Comparison of ENCODE assay signal across 8 mouse cellular contexts in the genomic region with DNA sequence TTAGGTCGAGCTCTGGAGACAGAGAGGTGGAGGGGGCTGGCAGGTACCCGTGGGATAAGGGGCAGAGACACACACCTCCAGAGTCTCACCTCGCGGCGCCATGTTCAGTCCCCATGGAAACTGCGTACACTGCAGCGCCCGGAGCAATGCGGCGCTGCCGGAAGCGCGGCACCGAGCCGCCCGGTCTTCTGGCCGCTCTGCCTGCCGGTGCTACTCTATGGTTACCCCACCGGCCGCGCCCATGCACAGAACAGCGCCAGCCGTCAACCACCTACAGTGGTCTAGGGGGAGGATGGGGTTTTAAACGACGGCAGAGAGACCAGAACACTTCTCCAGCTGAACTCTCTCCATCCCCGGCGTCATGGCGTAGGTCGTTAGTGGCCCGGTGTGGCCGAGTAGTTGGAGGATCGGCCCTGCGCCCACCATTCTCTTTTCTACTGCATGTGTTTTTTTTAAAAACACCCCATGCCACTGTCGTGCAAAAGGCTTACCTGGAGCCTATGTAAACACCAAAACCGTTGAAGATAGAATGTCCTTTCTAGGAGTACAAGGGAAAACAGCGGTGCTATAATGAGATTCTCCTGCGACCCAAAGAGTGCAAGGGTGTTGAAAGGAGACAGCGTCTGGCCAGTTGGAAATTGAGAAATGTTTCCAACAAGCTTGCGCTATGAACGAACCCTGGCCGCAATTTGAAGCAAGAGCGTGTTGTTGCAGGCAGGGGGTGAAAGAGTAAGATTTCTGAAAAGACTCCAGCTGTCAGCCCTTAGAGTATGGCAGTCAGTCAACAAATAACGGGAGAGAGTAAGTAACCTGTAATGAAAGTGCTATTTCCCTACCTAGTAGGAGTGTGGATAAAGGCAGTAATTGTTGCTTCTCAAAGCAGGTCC. TPM values are rescaled to one million over a fixed set of nuclear protein-coding genes. Genes with fewer than 3 reads are reported as not detected.
A peak's percentile ranks its signal among the peaks of the same experiment; 100 is the strongest.
DNase-seq lines count a peak whose midpoint lies in the region; ATAC-seq and TF ChIP-seq lines count a peak whose summit lies in the region.

TSS of gene Tmem216 (minus strand) at position 615 of the 887 bp plus-strand sequence.

- no peaks in the 10 kb centered on the region for H3K9me3 ChIP-seq in ES-E14 (ENCODE audit: control insufficient read depth, insufficient read depth, low read depth, low read length)
- H3K9me3 ChIP-seq in forebrain, embryonic 16.5 days (ENCODE audit: control insufficient read depth, low read length) = no peaks in the 10 kb centered on the region
- no peaks in the 10 kb centered on the region for H3K9me3 ChIP-seq in lung, embryonic 15.5 days

- under 1% methylated on average over 43 of the region's 43 CpGs for WGBS in forebrain, embryonic 16.5 days
- 1% methylated on average over 43 of the region's 43 CpGs for WGBS in lung, embryonic 15.5 days

- peak within 1 kb of the TSS; percentile 65 for H3K9ac ChIP-seq in ES-E14 (ENCODE audit: insufficient read depth, low read depth, low read length, poor library complexity, severe bottlenecking)
- peak within 1 kb of the TSS; percentile 79 for H3K9ac ChIP-seq in forebrain, embryonic 16.5 days (replicated peaks; ENCODE audit: low read depth, low read length)
- H3K9ac ChIP-seq in lung, embryonic 15.5 days = peak within 1 kb of the TSS; percentile 60

- peak within 1 kb of the TSS; percentile 63 to 78 for H3K4me3 ChIP-seq in ES-E14 (ENCODE audit: insufficient read depth in 1 of 2, low read depth in 1 of 2, low read length in 2 of 2, poor library complexity in 1 of 2, severe bottlenecking in 1 of 2)
- H3K4me3 ChIP-seq in forebrain, embryonic 16.5 days (replicated peaks; ENCODE audit: low read length) = peak within 1 kb of the TSS; percentile 70
- peak within 1 kb of the TSS; percentile 70 for H3K4me3 ChIP-seq in lung, embryonic 15.5 days

- no peak within 1 kb of the TSS; the same call in 1 of the 2 replicates for H3K27ac ChIP-seq in ES-E14 (ENCODE audit: insufficient read depth, low read depth, low read length, poor library complexity, severe bottlenecking)
- peak within 1 kb of the TSS; percentile 87 for H3K27ac ChIP-seq in forebrain, embryonic 16.5 days (ENCODE audit: low read length)
- H3K27ac ChIP-seq in lung, embryonic 15.5 days = peak within 1 kb of the TSS; percentile 49

- peak; percentile 59 for DNase-seq in ES-E14 (ENCODE audit: low read depth, low spot score)
- DNase-seq in cerebellum, adult 11-12 months = peak; percentile 83
- DNase-seq in heart, postnatal 36 days = peak; percentile 84 to 88
- DNase-seq in layer of hippocampus, adult 8-10 months (ENCODE audit: low spot score in 2 of 2) = peak; percentile 68 to 80
- peak; percentile 72 for DNase-seq in ovary, adult 18-20 months (ENCODE audit: low spot score)
- peak; percentile 88 for DNase-seq in thymus, postnatal 0 days (ENCODE audit: low spot score)

- no peaks in the 10 kb centered on the region; a peak in 1 of 4 replicates for H3K4me1 ChIP-seq in ES-E14 (ENCODE audit: control insufficient read depth in 2 of 2, insufficient read depth in 2 of 2, low read length in 2 of 2, poor library complexity in 1 of 2)
- peaks cover 17% of the 10 kb centered on the region for H3K4me1 ChIP-seq in forebrain, embryonic 16.5 days (replicated peaks; ENCODE audit: control insufficient read depth, insufficient read depth, low read length)
- H3K4me1 ChIP-seq in lung, embryonic 15.5 days = peaks cover 13% of the 10 kb centered on the region

- peaks cover 2% of the 10 kb centered on the region for H3K36me3 ChIP-seq in ES-E14 (ENCODE audit: control insufficient read depth, insufficient read depth, low read length, poor library complexity, severe bottlenecking)
- peaks cover 10% of the 10 kb centered on the region for H3K36me3 ChIP-seq in forebrain, embryonic 16.5 days (ENCODE audit: control insufficient read depth, insufficient read depth)
- peaks cover 16% of the 10 kb centered on the region for H3K36me3 ChIP-seq in lung, embryonic 15.5 days

- peak within 1 kb of the TSS; percentile 74 for H3K4me2 ChIP-seq in forebrain, embryonic 16.5 days (ENCODE audit: low read length)
- H3K4me2 ChIP-seq in lung, embryonic 15.5 days = peak within 1 kb of the TSS; percentile 78

- no peaks in the 10 kb centered on the region for H3K27me3 ChIP-seq in forebrain, embryonic 16.5 days (replicated peaks; ENCODE audit: control insufficient read depth, insufficient read depth, low read length)
- no peaks in the 10 kb centered on the region for H3K27me3 ChIP-seq in lung, embryonic 15.5 days

- peak; percentile 100 for ATAC-seq in forebrain, embryonic 16.5 days
- peak; percentile 98 for ATAC-seq in lung, embryonic 15.5 days (ENCODE audit: borderline replicate concordance, extremely low read depth, low FRiP score, low TSS enrichment)

- in situ Hi-C loops in ES-E14 (cut with MboI; ENCODE audit: low sequenced_read_pairs in 2 of 2, unreplicated experiment in 2 of 2) = no loop called here

- intact Hi-C loops in heart, postnatal 36 days (cut with DNase I) = loop anchor here (1.0 to 2.0 kb wide), 3 partner anchors 21 to 49 kb away; partner anchors contain the start of genes Cpsf7, Cyb561a3, Ddb1 and Tkfc

TF ChIP-seq in ES-E14, 5 proteins besides CTCF, POLR2A, EP300 and RAD21:
- TF ChIP-seq ZNF384 (IDR thresholded peaks at IDR 0.05; ENCODE audit: low read depth, low read length) (no peak), MAFK (IDR thresholded peaks at IDR 0.05; ENCODE audit: insufficient read depth, low read depth, low read length) (no peak), CHD2 (IDR thresholded peaks at IDR 0.05; ENCODE audit: low read depth, low read length) (no peak), HCFC1 (IDR thresholded peaks at IDR 0.05; ENCODE audit: borderline replicate concordance, insufficient read depth, low read length) (peak; percentile 74; the same call in 1 of the 2 replicates)
TF ChIP-seq in ES-E14: peak in this region for 1.

RNA-seq across cellular contexts. Expression of gene Tmem216, which starts in this region (rescaled TPM):
- total RNA-seq in ES-E14 (2012; rRNA removed) = 29.2 and 30.1 TPM in 2 replicates
- 47.0 and 49.5 TPM in 2 replicates for polyA plus RNA-seq in forebrain, embryonic 16.5 days (2015; fragmentation: Nextera tagmentation; extraction: Ambion mirVana)
- total RNA-seq in heart, postnatal 36 days (2021) = 1 to 10 TPM; 4.7 to 6.0 TPM
- total RNA-seq in layer of hippocampus, adult 8-10 months (2022) = 10 to 100 TPM; 10.1 to 14.1 (median 13.3) TPM
- polyA plus RNA-seq in lung, embryonic 15.5 days (2015; fragmentation: Nextera tagmentation; extraction: Ambion mirVana) = 44.5 and 44.6 TPM in 2 replicates
- 27.3 and 30.0 TPM in 2 replicates for polyA plus RNA-seq in thymus, postnatal 0 days (2015; fragmentation: Nextera tagmentation; extraction: Ambion mirVana)
